Mouse (Mus musculus): ENCODE measurements around the gene Tmem232.

- TF ChIP-seq GATA1 (IDR thresholded peaks at IDR 0.05; ENCODE audit: low read length) (no peak), TAL1 (IDR thresholded peaks at IDR 0.05; ENCODE audit: low read length) (no peak)
Observed at GRCm38 (mm10) chr17:65225347-65225916, 315.1 kb downstream of the Tmem232 start.

All from erythroblast, embryonic 14.5 days (primary cell).